In the genomic region with DNA sequence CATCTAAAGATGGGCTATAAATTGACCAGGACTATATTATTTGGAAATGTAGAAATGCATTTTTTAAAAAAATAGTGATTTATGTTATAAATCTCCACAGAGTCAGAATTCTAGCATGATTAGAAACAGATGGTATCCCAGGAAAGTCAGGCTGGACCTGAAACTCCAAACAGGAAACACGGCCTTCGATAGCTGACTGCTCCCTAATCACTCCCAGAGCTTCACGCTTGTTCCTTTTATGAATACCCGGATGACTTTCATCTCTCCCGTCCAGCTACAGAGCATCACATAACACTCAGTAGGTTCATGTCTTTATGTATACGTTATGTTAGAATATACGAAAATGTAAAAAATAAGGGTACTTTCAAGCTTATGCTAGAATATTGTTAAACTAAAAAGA, we compare ENCODE assay signal across 10 mouse cellular contexts.
A peak's percentile ranks its signal among the peaks of the same experiment; 100 is the strongest.
DNase-seq lines count a peak whose midpoint lies in the region; ATAC-seq and TF ChIP-seq lines count a peak whose summit lies in the region.
"Had no signal": no experiment of that assay in that cellular context is flagged by ENCODE, and none has a peak within 500 bp of the region (broad histone marks: within the 10 kb centered on the region; RNA-seq: fewer than 3 reads in every experiment).

No protein-coding gene starts in this region.

- ATAC-seq in embryonic facial prominence, embryonic 13.5 days (ENCODE audit: insufficient number of reproducible peaks, insufficient read depth, low FRiP score, low TSS enrichment, low read depth) = no peak
- no peak for ATAC-seq in hindbrain, embryonic 16.5 days
- peak; percentile 57; the same call in 1 of the 2 replicates for ATAC-seq in neural tube, embryonic 12.5 days (ENCODE audit: low FRiP score, low read depth)
- ATAC-seq: Patski had no signal

- no peak for DNase-seq in layer of hippocampus, adult 2 months (ENCODE audit: low spot score in 2 of 2)
- DNase-seq in layer of hippocampus, postnatal 14 days (ENCODE audit: low spot score in 2 of 2) = no peak
- DNase-seq in ovary, postnatal 36 days (ENCODE audit: low spot score) = no peak
- no peak for DNase-seq in left cerebral cortex, adult 11 months (ENCODE audit: low spot score)
- no peak for DNase-seq in kidney, adult 8-10 months
- DNase-seq: cerebellum, postnatal 36 days had no signal

- H3K27ac ChIP-seq in layer of hippocampus, adult 2 months = peak overlapping the region; percentile 70
- H3K27ac ChIP-seq in embryonic facial prominence, embryonic 13.5 days = peak overlapping the region; percentile 72; the same call in 1 of the 2 replicates
- peak overlapping the region; percentile 51; the same call in 1 of the 2 replicates for H3K27ac ChIP-seq in hindbrain, embryonic 16.5 days (ENCODE audit: low read depth, low read length)
- H3K27ac ChIP-seq in neural tube, embryonic 12.5 days = no peak overlapping the region

- no peaks in the 10 kb centered on the region for H3K9me3 ChIP-seq in embryonic facial prominence, embryonic 13.5 days
- no peaks in the 10 kb centered on the region for H3K9me3 ChIP-seq in hindbrain, embryonic 16.5 days (ENCODE audit: control insufficient read depth, low read length)
- no peaks in the 10 kb centered on the region for H3K9me3 ChIP-seq in neural tube, embryonic 12.5 days

- WGBS in embryonic facial prominence, embryonic 13.5 days = 16% methylated on average over 7 of the region's 7 CpGs
- 6% methylated on average over 7 of the region's 7 CpGs for WGBS in hindbrain, embryonic 16.5 days
- 5% methylated on average over 7 of the region's 7 CpGs for WGBS in neural tube, embryonic 12.5 days

- H3K9ac ChIP-seq in embryonic facial prominence, embryonic 13.5 days = 0 out of 2 replicates have a peak overlapping the region, but pooled peaks have one; percentile 40
- H3K9ac ChIP-seq in hindbrain, embryonic 16.5 days (ENCODE audit: low read depth, low read length) = no peak overlapping the region
- H3K9ac ChIP-seq in neural tube, embryonic 12.5 days = peak overlapping the region; percentile 26; the same call in 1 of the 2 replicates

- H3K27me3 ChIP-seq in embryonic facial prominence, embryonic 13.5 days = no peaks in the 10 kb centered on the region
- H3K27me3 ChIP-seq in hindbrain, embryonic 16.5 days (replicated peaks; ENCODE audit: control insufficient read depth, insufficient read depth, low read length) = no peaks in the 10 kb centered on the region
- H3K27me3 ChIP-seq in neural tube, embryonic 12.5 days (replicated peaks) = no peaks in the 10 kb centered on the region
- H3K27me3 ChIP-seq: Patski had no signal

- no peak for TF ChIP-seq CTCF in layer of hippocampus, adult 2 months (conservative IDR thresholded peaks at IDR 0.05)

- H3K4me1 ChIP-seq in embryonic facial prominence, embryonic 13.5 days = peaks cover 48% of the 10 kb centered on the region
- H3K4me1 ChIP-seq in hindbrain, embryonic 16.5 days (ENCODE audit: control insufficient read depth, insufficient read depth, low read depth, low read length) = peaks cover 12% of the 10 kb centered on the region
- peaks cover 29% of the 10 kb centered on the region for H3K4me1 ChIP-seq in neural tube, embryonic 12.5 days

- H3K4me2 ChIP-seq in embryonic facial prominence, embryonic 13.5 days = peak overlapping the region; percentile 66
- peak overlapping the region; percentile 50 for H3K4me2 ChIP-seq in hindbrain, embryonic 16.5 days (ENCODE audit: low read length)
- peak overlapping the region; percentile 60 for H3K4me2 ChIP-seq in neural tube, embryonic 12.5 days (replicated peaks)

- no peaks in the 10 kb centered on the region for H3K36me3 ChIP-seq in embryonic facial prominence, embryonic 13.5 days
- H3K36me3 ChIP-seq in hindbrain, embryonic 16.5 days (ENCODE audit: control insufficient read depth, insufficient read depth, low read length) = no peaks in the 10 kb centered on the region
- no peaks in the 10 kb centered on the region for H3K36me3 ChIP-seq in neural tube, embryonic 12.5 days

- H3K4me3 ChIP-seq in layer of hippocampus, adult 2 months = no peak overlapping the region; the same call in 1 of the 2 replicates
- peak overlapping the region; percentile 49 for H3K4me3 ChIP-seq in embryonic facial prominence, embryonic 13.5 days
- H3K4me3 ChIP-seq in hindbrain, embryonic 16.5 days (ENCODE audit: low read length) = peak overlapping the region; percentile 34
- H3K4me3 ChIP-seq in neural tube, embryonic 12.5 days = peak overlapping the region; percentile 48
